Mouse (Mus musculus) olfactory bulb, adult 2 months (tissue): ENCODE measurements around the gene Hjurp. TPM values are rescaled to one million over a fixed set of nuclear protein-coding genes. Genes with fewer than 3 reads are reported as not detected.

Source experiments
- H3K27ac ChIP-seq: fragments of 200-500 bp; 2 replicates; pipeline ENCODE4 v1.5.1; 2012; ENCODE audit warnings: low read depth, low read length; ENCODE audit not compliant: insufficient read depth
- H3K4me1 ChIP-seq: fragments of 200-500 bp; 2 replicates; pipeline ENCODE4 v1.6.1; 2012; ENCODE audit warnings: low read length; ENCODE audit not compliant: control insufficient read depth, insufficient read depth
- H3K4me3 ChIP-seq: fragments of 200-500 bp; 2 replicates; pipeline ENCODE4 v1.5.1; 2012; ENCODE audit warnings: mild to moderate bottlenecking, low read depth, low read length, moderate library complexity; ENCODE audit not compliant: insufficient read depth
- CTCF ChIP-seq: fragments of 200-500 bp; IDR thresholded peaks from 2 replicates; pipeline ENCODE4 v1.5.1; 2012; ENCODE audit warnings: low read depth, mild to moderate bottlenecking, low read length, moderate library complexity; ENCODE audit not compliant: insufficient read depth
- POLR2A ChIP-seq: fragments of 200-500 bp; IDR thresholded peaks from 2 replicates; pipeline ENCODE4 v1.6.1; 2012; ENCODE audit warnings: mild to moderate bottlenecking, low read depth, low read length, moderate library complexity; ENCODE audit not compliant: insufficient read depth
- WGBS: fragments of 180-500 bp; shearing (Covaris S2); methylation state at CpG from one replicate; pipeline ENCODE4 v1.1.7; 2018; 5-methylcytosine and 5-hydroxymethylcytosine counted together
- polyA plus RNA-seq: library from polyadenylated mRNA; stranded (reverse); fragments of >200 nt; gene quantifications from 2 replicates; pipeline ENCODE4 v1.2.4, GENCODE M21; 2012; ENCODE audit warnings: low replicate concordance; ENCODE audit not compliant: missing spikeins, insufficient read depth, insufficient read length

Hjurp gene
- polyA plus RNA-seq, 1 experiment, result 157 TPM

DNA sequence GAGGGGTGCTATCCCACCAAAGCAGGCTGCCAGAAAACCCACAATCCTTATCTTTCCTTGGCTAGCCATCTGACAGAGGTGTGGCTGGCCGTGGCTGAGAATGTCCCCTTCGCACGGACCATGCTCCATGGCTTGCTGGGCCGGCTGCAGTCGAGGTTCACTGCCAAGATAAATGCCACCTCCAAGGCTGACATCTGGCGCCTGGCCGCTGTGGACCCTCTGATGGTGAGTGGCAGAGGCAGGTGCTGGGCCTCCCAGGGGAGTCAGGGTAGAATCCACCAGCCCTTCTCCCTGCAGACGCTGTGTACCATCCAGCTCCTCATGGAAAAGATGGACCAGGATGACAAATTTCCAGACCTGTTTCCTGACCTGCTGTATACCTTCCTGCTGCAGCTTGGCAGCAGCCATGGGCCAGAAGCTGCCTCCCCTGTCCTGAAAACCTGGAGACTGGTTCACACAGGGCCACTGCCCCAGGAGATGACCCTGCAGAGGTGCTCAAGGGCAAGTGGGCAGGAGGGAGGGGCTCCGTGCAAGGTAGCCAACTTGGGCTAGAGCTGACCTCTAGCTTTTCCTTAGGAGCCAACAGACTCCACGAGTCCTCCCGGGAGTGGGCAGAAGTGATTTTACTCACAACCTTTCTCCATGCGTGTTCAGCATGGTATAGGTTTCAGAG, 22.5 kb downstream of the Hjurp start:
- no peak overlapping the region for H3K4me3 ChIP-seq
- TF ChIP-seq POLR2A (no peak), CTCF (no peak)
- WGBS, result 91% methylated on average over 12 of the region's 12 CpGs
- H3K4me1 ChIP-seq, result peaks cover 3% of the 10 kb centered on the region; the same call in 1 of the 2 replicates
- no peak overlapping the region for H3K27ac ChIP-seq

DNA sequence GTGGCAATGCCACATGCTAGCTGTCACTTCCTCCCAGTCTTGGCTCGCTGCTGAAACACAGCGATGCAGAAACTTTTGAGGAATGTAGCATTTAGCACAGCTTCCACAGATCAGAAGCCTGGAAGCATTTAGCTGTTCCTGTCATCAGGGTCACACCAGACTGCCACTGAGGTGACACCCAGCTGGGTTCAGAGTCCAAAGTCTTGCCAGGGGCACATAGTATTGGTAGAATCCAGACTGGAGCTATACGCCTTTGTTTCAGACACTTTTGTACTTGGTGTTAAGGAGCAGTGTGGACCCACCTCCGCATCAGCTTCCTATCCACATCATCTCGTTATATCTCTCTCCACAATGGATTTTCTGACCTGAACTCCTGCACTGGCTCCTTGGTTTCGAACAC, 23.9 kb downstream of the Hjurp start:
- TF ChIP-seq POLR2A (no peak), CTCF (no peak)
- Histone ChIP-seq H3K27ac (no peak overlapping the region), H3K4me1 (no peaks in the 10 kb centered on the region), H3K4me3 (no peak overlapping the region)
- WGBS, result 74% methylated on average over 6 of the region's 6 CpGs

DNA sequence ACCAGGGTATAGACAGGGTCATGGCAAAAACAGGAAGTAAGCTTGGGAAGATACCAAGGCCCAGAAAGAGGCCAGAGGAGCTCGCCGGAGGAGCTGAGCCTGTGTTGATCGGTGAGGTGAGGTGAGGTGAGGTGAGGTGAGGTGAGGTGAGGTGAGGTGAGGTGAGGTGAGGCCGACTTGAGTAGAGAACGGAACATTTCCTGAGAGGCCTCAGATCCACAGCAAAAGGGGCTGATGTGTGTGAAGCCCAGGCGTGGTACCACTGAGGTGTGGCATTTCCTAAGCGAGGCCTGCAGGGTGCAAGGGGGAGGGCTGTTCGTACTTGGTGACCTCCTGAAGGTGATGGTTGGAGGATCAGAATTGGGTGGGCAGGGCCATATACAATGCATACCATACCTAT, 24.3 kb downstream of the Hjurp start:
- H3K4me3 ChIP-seq, result no peak overlapping the region
- H3K4me1 ChIP-seq, result no peaks in the 10 kb centered on the region
- WGBS, result 75% methylated on average over 8 of the region's 8 CpGs
- H3K27ac ChIP-seq, result no peak overlapping the region
- TF ChIP-seq CTCF (no peak), POLR2A (no peak)

DNA sequence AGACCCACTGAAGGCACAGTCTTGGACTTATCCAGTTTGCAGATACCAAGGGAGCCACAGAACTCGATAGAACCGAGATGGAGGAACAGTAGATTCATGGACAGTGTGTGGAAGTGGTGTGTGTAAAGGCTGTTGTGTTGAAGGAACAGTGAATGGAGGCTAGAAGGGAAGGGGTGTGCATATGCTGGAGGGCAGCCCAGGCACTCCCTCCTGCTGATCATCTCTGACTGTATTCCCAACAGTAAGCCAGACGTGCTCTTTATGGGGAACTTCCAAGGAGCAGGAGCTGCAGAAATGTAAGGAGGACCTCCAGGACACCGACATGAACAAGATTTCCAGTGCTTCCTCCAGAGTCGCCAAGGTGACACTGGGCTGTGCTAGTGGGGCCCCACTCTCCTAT, 27.4 kb downstream of the Hjurp start:
- Histone ChIP-seq H3K27ac (no peak overlapping the region), H3K4me3 (no peak overlapping the region), H3K4me1 (no peaks in the 10 kb centered on the region)
- TF ChIP-seq POLR2A (no peak), CTCF (no peak)
- whole genome bisulfite sequencing, result 83% methylated on average over 5 of the region's 5 CpGs

DNA sequence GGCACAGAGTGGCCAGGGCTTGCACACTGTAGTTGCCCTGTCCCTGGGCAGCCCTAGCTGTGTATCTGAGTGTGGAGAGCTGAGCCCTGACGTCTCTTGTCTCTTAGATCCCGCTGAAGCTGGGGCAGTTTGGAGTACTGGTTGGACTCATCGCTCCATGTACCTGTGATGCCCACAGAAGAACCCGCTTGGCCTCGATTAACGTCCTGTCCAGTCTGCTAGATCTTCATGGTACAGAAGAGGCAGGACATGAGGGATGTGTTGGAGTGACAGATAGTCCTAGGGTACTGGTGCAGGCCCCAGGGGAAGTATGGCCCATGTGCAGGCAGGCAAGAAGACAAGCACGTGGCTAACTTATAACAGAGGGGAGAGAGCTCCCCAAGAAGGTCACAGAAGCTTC, 27.8 kb downstream of the Hjurp start:
- no peak for TF ChIP-seq POLR2A
- no peak for TF ChIP-seq CTCF
- Histone ChIP-seq H3K27ac (no peak overlapping the region), H3K4me3 (no peak overlapping the region), H3K4me1 (no peaks in the 10 kb centered on the region)
- 76% methylated on average over 7 of the region's 7 CpGs for WGBS

DNA sequence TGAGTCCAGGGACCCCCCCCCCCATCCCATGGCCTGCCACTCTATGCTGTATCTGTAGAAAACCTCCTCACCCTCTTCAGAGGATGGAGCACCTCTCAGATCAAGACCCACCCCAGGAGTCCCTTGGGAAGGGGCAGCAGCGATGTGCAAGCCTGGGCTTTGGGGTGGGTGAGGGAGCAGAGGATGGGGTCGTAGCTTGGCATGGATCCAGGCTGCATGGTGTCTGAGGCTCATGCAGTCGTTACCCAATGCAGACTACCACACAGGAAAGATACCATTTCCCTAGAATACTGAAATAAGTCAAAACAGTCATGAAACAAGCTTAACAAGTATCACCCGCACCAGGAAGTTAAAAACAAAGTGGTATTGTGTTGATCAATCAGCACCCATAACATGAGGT, 28.8 kb downstream of the Hjurp start:
- no peak for TF ChIP-seq CTCF
- no peak for TF ChIP-seq POLR2A

DNA sequence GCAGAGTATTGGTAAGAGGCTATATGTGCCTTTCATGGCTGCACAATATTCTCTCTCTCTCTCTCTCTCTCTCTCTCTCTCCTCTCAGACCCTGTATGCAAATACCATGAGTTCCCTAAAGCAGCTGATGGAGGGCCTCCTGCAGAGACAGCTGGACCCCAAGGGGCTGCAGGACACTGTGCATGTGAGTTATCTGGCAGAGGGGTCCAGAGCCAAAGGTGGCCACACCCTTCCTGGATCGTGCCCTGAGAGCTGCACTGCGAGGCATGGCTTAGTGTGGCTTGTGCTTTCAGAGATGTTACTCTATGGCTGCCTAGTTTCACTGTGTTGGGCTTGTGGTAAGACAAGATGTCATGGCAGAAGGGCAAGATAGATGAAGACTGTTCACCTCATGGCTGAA, 29.8 kb downstream of the Hjurp start:
- 42% methylated on average over 2 of the region's 2 CpGs for WGBS
- no peak overlapping the region for H3K4me3 ChIP-seq
- no peak overlapping the region for H3K27ac ChIP-seq
- TF ChIP-seq POLR2A (no peak), CTCF (no peak)
- no peaks in the 10 kb centered on the region for H3K4me1 ChIP-seq

More for the DNA sequence above, 28.8 kb downstream of the Hjurp start:
- no peak overlapping the region for H3K4me3 ChIP-seq
- no peaks in the 10 kb centered on the region for H3K4me1 ChIP-seq
- WGBS, result 67% methylated on average over 4 of the region's 4 CpGs
- no peak overlapping the region for H3K27ac ChIP-seq

DNA sequence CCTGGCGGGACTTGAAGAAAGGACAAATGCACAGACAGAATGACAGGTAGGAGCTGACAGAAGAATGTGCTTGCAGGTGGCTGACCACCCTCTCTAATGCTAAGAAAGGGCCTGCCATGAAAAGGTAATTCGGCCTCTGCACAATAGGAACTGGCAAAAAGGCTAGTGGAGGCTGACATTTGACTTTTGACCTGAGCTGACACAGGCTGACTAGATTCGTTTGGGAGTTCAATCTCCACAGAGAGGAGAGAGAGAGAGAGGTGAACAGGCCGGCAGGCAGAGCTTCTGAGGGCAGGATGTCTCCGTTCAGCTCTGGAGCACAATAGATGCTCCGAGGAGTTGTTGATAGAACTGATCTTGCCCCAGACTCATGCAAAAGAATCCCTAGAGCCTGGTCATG, 31.0 kb downstream of the Hjurp start:
- Histone ChIP-seq H3K4me1 (no peaks in the 10 kb centered on the region), H3K27ac (no peak overlapping the region), H3K4me3 (no peak overlapping the region)
- 49% methylated on average over 6 of the region's 6 CpGs for WGBS
- TF ChIP-seq CTCF (no peak), POLR2A (no peak)

DNA sequence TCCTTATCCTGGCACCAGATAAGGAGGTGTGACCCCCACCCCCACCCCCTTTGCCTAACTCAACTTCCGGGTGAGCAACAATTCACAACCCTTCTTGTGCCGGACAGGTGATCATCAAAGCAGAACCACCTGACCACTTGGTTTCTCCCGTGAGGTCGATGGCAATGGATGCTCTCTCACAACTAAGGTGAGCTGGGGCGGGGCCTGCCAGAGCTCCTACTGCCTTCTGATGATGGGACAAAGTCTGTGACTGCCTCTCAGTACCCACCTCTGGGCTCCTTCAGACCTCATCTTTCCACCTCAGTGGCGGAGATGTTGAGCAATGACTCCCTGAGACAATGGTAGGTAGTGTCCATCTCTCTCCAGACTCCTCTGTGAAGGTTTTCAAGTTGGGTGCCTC, 31.6 kb downstream of the Hjurp start:
- 80% methylated on average over 6 of the region's 6 CpGs for WGBS
- no peaks in the 10 kb centered on the region for H3K4me1 ChIP-seq
- no peak overlapping the region for H3K4me3 ChIP-seq
- H3K27ac ChIP-seq, result no peak overlapping the region
- TF ChIP-seq POLR2A (no peak), CTCF (no peak)

DNA sequence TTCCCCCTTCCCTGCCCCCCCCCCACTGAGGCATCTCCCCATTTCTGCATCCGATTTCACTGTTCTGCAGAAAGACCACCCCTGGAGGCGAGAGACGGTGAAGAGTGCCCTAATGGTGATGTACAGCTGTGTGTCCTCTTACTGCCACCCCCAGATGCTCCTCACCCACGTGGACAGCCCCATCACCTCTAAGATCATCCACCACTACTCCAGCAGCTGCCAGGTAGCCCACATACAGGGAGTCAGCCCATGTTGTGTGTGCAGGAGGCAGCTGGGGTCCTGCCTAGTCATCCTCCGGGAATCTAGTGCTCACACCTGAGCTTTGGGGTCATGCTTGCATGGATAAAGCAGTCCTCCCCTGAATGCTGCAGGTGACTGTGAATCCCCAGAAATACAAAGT, 33.6 kb downstream of the Hjurp start:
- TF ChIP-seq CTCF (no peak), POLR2A (no peak)
- WGBS, result 66% methylated on average over 5 of the region's 5 CpGs
- Histone ChIP-seq H3K4me1 (no peaks in the 10 kb centered on the region), H3K4me3 (no peak overlapping the region), H3K27ac (no peak overlapping the region)
